Mouse (Mus musculus): ENCODE measurements around the gene Ddx19b. TPM values are rescaled to one million over a fixed set of nuclear protein-coding genes. Genes with fewer than 3 reads are reported as not detected.
"Not testable (repeated sequence)": the region's sequence is repeated elsewhere in the genome, so short reads cannot be mapped to it uniquely, and the experiment has no call there.

Ddx19b gene
- total RNA-seq, 2 experiments from 2014 or later, result 7.0 to 14.9 TPM

- no peak for ATAC-seq (replicated peaks; ENCODE audit: poor library complexity)
These were observed 5.0 kb upstream of the Ddx19b start for GRCm38 (mm10) chr8:111036591-111036990.

GRCm38 (mm10) chr8:111034276-111034675, 2.7 kb upstream of the Ddx19b start:
- peak; percentile 10 for ATAC-seq (replicated peaks; ENCODE audit: poor library complexity)

GRCm38 (mm10) chr8:111033482-111034215, 2.1 kb upstream of the Ddx19b start:
- ATAC-seq (replicated peaks; ENCODE audit: poor library complexity), result peak; percentile 98

- ATAC-seq (replicated peaks; ENCODE audit: poor library complexity), result no peak
These were observed 1.4 kb upstream of the Ddx19b start, which contains the start of gene Aars for GRCm38 (mm10) chr8:111032916-111033315. Gene Aars, plus strand, starts transcription at chr8:111033144.

GRCm38 (mm10) chr8:111030045-111030444, 1.5 kb downstream of the Ddx19b start:
- no peak for ATAC-seq (replicated peaks; ENCODE audit: poor library complexity)

- ATAC-seq (replicated peaks; ENCODE audit: poor library complexity), result no peak
These were observed 2.0 kb downstream of the Ddx19b start for GRCm38 (mm10) chr8:111029589-111029988.

GRCm38 (mm10) chr8:111027391-111027937, 4.1 kb downstream of the Ddx19b start:
- peak; percentile 98 for ATAC-seq (replicated peaks; ENCODE audit: poor library complexity)

- ATAC-seq (replicated peaks; ENCODE audit: poor library complexity), result not testable (repeated sequence)
These were observed 4.9 kb downstream of the Ddx19b start for GRCm38 (mm10) chr8:111026609-111027008.

- not testable (repeated sequence) for ATAC-seq (replicated peaks; ENCODE audit: poor library complexity)
These were observed 21.1 kb downstream of the Ddx19b start for GRCm38 (mm10) chr8:111010230-111010991.

- ATAC-seq (replicated peaks; ENCODE audit: poor library complexity), result peak; percentile 98
These were observed 33.7 kb downstream of the Ddx19b start, which contains the start of gene Ddx19a for GRCm38 (mm10) chr8:110997547-110998531. Gene Ddx19a, minus strand, starts transcription at chr8:110997800.

- ATAC-seq (replicated peaks; ENCODE audit: poor library complexity), result no peak; the same call in 1 of the 2 replicates
These were observed 34.7 kb downstream of the Ddx19b start for GRCm38 (mm10) chr8:110996641-110997430.

- ATAC-seq (replicated peaks; ENCODE audit: poor library complexity), result no peak
These were observed 41.5 kb downstream of the Ddx19b start for GRCm38 (mm10) chr8:110990017-110990416.

GRCm38 (mm10) chr8:110987805-110988744, 43.5 kb downstream of the Ddx19b start:
- ATAC-seq (replicated peaks; ENCODE audit: poor library complexity), result peak; percentile 98

GRCm38 (mm10) chr8:110981304-110981703, 50.2 kb downstream of the Ddx19b start:
- ATAC-seq (replicated peaks; ENCODE audit: poor library complexity), result peak; percentile 57

GRCm38 (mm10) chr8:110977987-110978386, 53.6 kb downstream of the Ddx19b start:
- ATAC-seq (replicated peaks; ENCODE audit: poor library complexity), result not testable (repeated sequence)

- not testable (repeated sequence) for ATAC-seq (replicated peaks; ENCODE audit: poor library complexity)
These were observed 55.0 kb downstream of the Ddx19b start for GRCm38 (mm10) chr8:110976532-110976931.

- ATAC-seq (replicated peaks; ENCODE audit: poor library complexity), result peak; percentile 88
These were observed 61.4 kb downstream of the Ddx19b start for GRCm38 (mm10) chr8:110969910-110970770.
